Mouse (Mus musculus) lung, postnatal 25 days (tissue): ENCODE measurements around the gene Ppp1r18.

Source experiments
- DNase-seq: peaks from one replicate; pipeline ENCODE4 v3.0.0; 2022; ENCODE audit warnings: low spot score

Ppp1r18 gene

GRCm38 (mm10) chr17:35865481-35866280, at the start of gene Ppp1r18:
Ppp1r18 (plus strand) TSS chr17:35865593.
- peak; percentile 69 for DNase-seq

GRCm38 (mm10) chr17:35815836-35816235, 49.6 kb upstream of the Ppp1r18 start:
- no peak for DNase-seq

GRCm38 (mm10) chr17:35816686-35817085, 48.7 kb upstream of the Ppp1r18 start:
- DNase-seq: no peak

GRCm38 (mm10) chr17:35817226-35817625, 48.2 kb upstream of the Ppp1r18 start:
- no peak for DNase-seq

GRCm38 (mm10) chr17:35820111-35820510, 45.3 kb upstream of the Ppp1r18 start:
- no peak for DNase-seq

GRCm38 (mm10) chr17:35821439-35822430, 43.7 kb upstream of the Ppp1r18 start, which contains the start of gene Ier3:
Ier3 (plus strand) TSS chr17:35821684.
- peak; percentile 96 for DNase-seq

- DNase-seq: no peak
Observed at GRCm38 (mm10) chr17:35822564-35822963, 42.8 kb upstream of the Ppp1r18 start.

GRCm38 (mm10) chr17:35822964-35823937, 42.1 kb upstream of the Ppp1r18 start, which contains the start of gene Flot1:
Flot1 (plus strand) TSS chr17:35823230.
- DNase-seq: peak; percentile 93

- DNase-seq: no peak
Observed at GRCm38 (mm10) chr17:35824402-35824801, 41.0 kb upstream of the Ppp1r18 start.

- no peak for DNase-seq
Observed at GRCm38 (mm10) chr17:35825109-35825850, 40.1 kb upstream of the Ppp1r18 start.

GRCm38 (mm10) chr17:35829737-35830136, 35.7 kb upstream of the Ppp1r18 start:
- peak; percentile 87 for DNase-seq

GRCm38 (mm10) chr17:35832400-35833238, 32.8 kb upstream of the Ppp1r18 start:
- no peak for DNase-seq

- no peak for DNase-seq
Observed at GRCm38 (mm10) chr17:35833239-35833751, 32.1 kb upstream of the Ppp1r18 start.

- DNase-seq: no peak
Observed at GRCm38 (mm10) chr17:35833894-35834293, 31.5 kb upstream of the Ppp1r18 start.

GRCm38 (mm10) chr17:35834696-35835422, 30.5 kb upstream of the Ppp1r18 start:
- DNase-seq: no peak

- no peak for DNase-seq
Observed at GRCm38 (mm10) chr17:35835424-35836140, 29.8 kb upstream of the Ppp1r18 start.

GRCm38 (mm10) chr17:35836178-35836965, 29.0 kb upstream of the Ppp1r18 start:
- DNase-seq: peak; percentile 88
